Mouse (Mus musculus) MEL (cell line): ENCODE data around the gene Acaca. TPM values are rescaled to one million over a fixed set of nuclear protein-coding genes. Genes with fewer than 3 reads are reported as not detected.

Source experiments
- DNase-seq: peaks from one replicate; pipeline ENCODE4 v3.0.0; 2011; ENCODE audit warnings: low read depth, low spot score
- H3K27ac ChIP-seq: 2 replicates; pipeline ENCODE4 v1.5.1; 2012; ENCODE audit warnings: low read depth, mild to moderate bottlenecking, control low read depth, low read length, moderate library complexity; ENCODE audit not compliant: control insufficient read depth
- H3K27me3 ChIP-seq, 2 experiments: fragments of 150-350 bp in 1 of 2; sonication (generic) in 1 of 2; 2 replicates each; pipeline ENCODE4 v1.6.1; 2012; ENCODE audit warnings: low read length in 2 of 2, mild to moderate bottlenecking in 2 of 2, improper control_type of control experiment in 1 of 2, moderate library complexity in 1 of 2; ENCODE audit not compliant: insufficient read depth in 2 of 2, control insufficient read depth in 1 of 2
- H3K36me3 ChIP-seq, 2 experiments: 2 replicates each; pipeline ENCODE4 v1.6.1; 2012 to 2014; ENCODE audit warnings: low read length in 2 of 2, improper control_type of control experiment in 1 of 2, inconsistent platforms in 1 of 2, mild to moderate bottlenecking in 1 of 2; ENCODE audit not compliant: insufficient read depth in 2 of 2, control insufficient read depth in 1 of 2
- H3K4me1 ChIP-seq, 2 experiments: fragments of 150-350 bp in 1 of 2; sonication (generic) in 1 of 2; 2 replicates each; pipeline ENCODE4 v1.6.1; 2012; ENCODE audit warnings: low read length in 2 of 2, improper control_type of control experiment in 1 of 2, mild to moderate bottlenecking in 1 of 2; ENCODE audit not compliant: insufficient read depth in 2 of 2, control insufficient read depth in 1 of 2
- H3K4me3 ChIP-seq, 2 experiments: fragments of 150-350 bp in 1 of 2; sonication (generic) in 1 of 2; 2 replicates each; pipeline ENCODE4 v1.5.1; 2012; ENCODE audit warnings: low read depth in 2 of 2, low read length in 2 of 2, mild to moderate bottlenecking in 2 of 2, moderate library complexity in 2 of 2, control low read depth in 1 of 2, improper control_type of control experiment in 1 of 2; ENCODE audit not compliant: control insufficient read depth in 1 of 2, insufficient read depth in 1 of 2
- H3K79me2 ChIP-seq: 2 replicates; pipeline ENCODE4 v1.6.1; 2012; ENCODE audit warnings: mild to moderate bottlenecking, low read length, moderate library complexity; ENCODE audit not compliant: control insufficient read depth, poor library complexity, insufficient read depth
- H3K9ac ChIP-seq: 2 replicates; pipeline ENCODE4 v1.6.1; 2012; ENCODE audit warnings: low read depth, mild to moderate bottlenecking, control low read depth, low read length, moderate library complexity; ENCODE audit not compliant: control insufficient read depth, poor library complexity, severe bottlenecking
- H3K9me3 ChIP-seq: fragments of 150-350 bp; sonication (generic); replicated peaks from 2 replicates; pipeline ENCODE4 v1.6.1; 2012; ENCODE audit warnings: mild to moderate bottlenecking, low read length, improper control_type of control experiment, moderate library complexity; ENCODE audit not compliant: insufficient read depth
- CHD1 ChIP-seq: IDR thresholded peaks from 2 replicates; pipeline ENCODE4 v1.6.1; 2012; ENCODE audit warnings: low read depth, mild to moderate bottlenecking, inconsistent platforms, low read length, improper control_type of control experiment
- CHD2 ChIP-seq: IDR thresholded peaks from 2 replicates; pipeline ENCODE4 v1.6.1; 2011; ENCODE audit warnings: low read length, improper control_type of control experiment
- E2F4 ChIP-seq: IDR thresholded peaks from 2 replicates; pipeline ENCODE4 v1.6.1; 2011; ENCODE audit warnings: low read depth, low read length, improper control_type of control experiment, borderline replicate concordance
- ELF1 ChIP-seq: IDR thresholded peaks from 2 replicates; pipeline ENCODE4 v1.6.1; 2014; ENCODE audit warnings: low read depth, mild to moderate bottlenecking, inconsistent platforms, low read length, improper control_type of control experiment, moderate library complexity
- HCFC1 ChIP-seq: IDR thresholded peaks from 2 replicates; pipeline ENCODE4 v1.6.1; 2012; ENCODE audit warnings: low read depth, mild to moderate bottlenecking, inconsistent platforms, low read length, improper control_type of control experiment, moderate library complexity
- JUND ChIP-seq: IDR thresholded peaks from 2 replicates; pipeline ENCODE4 v1.6.1; 2011; ENCODE audit warnings: low read depth, mild to moderate bottlenecking, improper control_type of control experiment, low read length
- MAFK ChIP-seq: IDR thresholded peaks from 2 replicates; pipeline ENCODE4 v1.6.1; 2011; ENCODE audit warnings: low read depth, mild to moderate bottlenecking, low read length, improper control_type of control experiment, borderline replicate concordance
- MAX ChIP-seq: IDR thresholded peaks from 2 replicates; pipeline ENCODE4 v1.6.1; 2011; ENCODE audit warnings: low read length, improper control_type of control experiment
- MYB ChIP-seq: IDR thresholded peaks from 2 replicates; pipeline ENCODE4 v1.6.1; 2011; ENCODE audit warnings: mild to moderate bottlenecking, low read depth, low read length, improper control_type of control experiment
- NRF1 ChIP-seq: IDR thresholded peaks from 2 replicates; pipeline ENCODE4 v1.6.1; 2014; ENCODE audit warnings: low read depth, mild to moderate bottlenecking, inconsistent platforms, low read length, improper control_type of control experiment, moderate library complexity; ENCODE audit not compliant: poor library complexity, insufficient read depth, severe bottlenecking
- SMC3 ChIP-seq: IDR thresholded peaks from 2 replicates; pipeline ENCODE4 v1.6.1; 2011; ENCODE audit warnings: low read depth, low read length, improper control_type of control experiment
- TAL1 ChIP-seq: IDR thresholded peaks from 2 replicates; pipeline ENCODE4 v1.6.1; 2012; ENCODE audit warnings: mild to moderate bottlenecking, inconsistent platforms, low read length, moderate library complexity, mixed read lengths
- UBTF ChIP-seq: IDR thresholded peaks from 2 replicates; pipeline ENCODE4 v1.6.1; 2012; ENCODE audit warnings: low read depth, mild to moderate bottlenecking, inconsistent platforms, low read length, improper control_type of control experiment, moderate library complexity, borderline replicate concordance; ENCODE audit not compliant: insufficient read depth
- USF1 ChIP-seq: IDR thresholded peaks from 2 replicates; pipeline ENCODE4 v1.6.1; 2014; ENCODE audit warnings: low read depth, mild to moderate bottlenecking, inconsistent platforms, low read length, improper control_type of control experiment, moderate library complexity
- ZKSCAN1 ChIP-seq: IDR thresholded peaks from 2 replicates; pipeline ENCODE4 v1.6.1; 2012; ENCODE audit warnings: low read depth, mild to moderate bottlenecking, inconsistent platforms, low read length, improper control_type of control experiment, moderate library complexity
- ZMIZ1 ChIP-seq: IDR thresholded peaks from 2 replicates; pipeline ENCODE4 v1.6.1; 2012; ENCODE audit warnings: low read depth, mild to moderate bottlenecking, inconsistent platforms, low read length, improper control_type of control experiment, moderate library complexity
- ZNF384 ChIP-seq: IDR thresholded peaks from 2 replicates; pipeline ENCODE4 v1.6.1; 2012; ENCODE audit warnings: low read depth, mild to moderate bottlenecking, inconsistent platforms, low read length, improper control_type of control experiment
- polyA plus RNA-seq, 2 experiments: library from polyadenylated mRNA; stranded (reverse) in 1 of 2; unstranded in 1 of 2; fragments of >175 nt in 1 of 2; fragments of >200 nt in 1 of 2; gene quantifications; 2 replicates each; pipeline versions ENCODE4 v1.2.1 to v1.2.4; 2012; ENCODE audit warnings: low replicate concordance in 2 of 2, low read depth in 1 of 2; ENCODE audit not compliant: insufficient read length in 2 of 2, insufficient read depth in 1 of 2, missing spikeins in 1 of 2
- total RNA-seq: library from RNA; depleted of rRNA; stranded (reverse); fragments of 300-350 nt; gene quantifications from 2 replicates; pipeline ENCODE4 v1.2.3, GENCODE M21; 2012

Gene Acaca
- total and polyA plus RNA-seq, 3 experiments, result 32.0 to 52.0 (median 33.9) TPM

DNA sequence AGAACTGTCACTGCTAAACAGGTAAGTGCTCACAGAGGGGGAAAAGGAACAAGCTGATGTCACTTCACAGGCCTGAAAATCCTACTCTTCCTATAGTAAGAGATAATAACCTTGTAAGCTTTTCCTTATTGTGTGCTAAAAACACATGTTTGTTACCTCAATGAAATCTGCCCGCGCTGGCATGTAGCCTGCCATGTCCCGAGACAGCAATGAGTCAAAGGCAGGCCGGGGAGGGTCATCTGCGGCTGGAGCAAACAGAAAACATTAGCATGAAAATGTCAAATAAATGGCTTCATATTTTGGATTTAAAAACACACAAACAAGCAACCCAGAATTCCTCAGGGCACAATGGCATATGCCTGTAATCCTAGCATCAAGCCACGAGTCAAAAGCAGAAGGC lies 25.4 kb upstream of the Acaca start:
- Histone ChIP-seq H3K27me3 (no peaks in the 10 kb centered on the region), H3K9me3 (no peaks in the 10 kb centered on the region), H3K36me3 (peaks cover 0 to 24% of the 10 kb centered on the region in 2 experiments; a peak in 2 of 4 replicates), H3K4me3 (no peak overlapping the region), H3K27ac (no peak overlapping the region), H3K4me1 (no peaks in the 10 kb centered on the region), H3K9ac (no peak overlapping the region), H3K79me2 (no peaks in the 10 kb centered on the region)
- TF ChIP-seq MAX, result no peak
- TF ChIP-seq ZNF384, result no peak
- no peak for TF ChIP-seq CHD2
- TF ChIP-seq E2F4, result no peak
- no peak for TF ChIP-seq HCFC1
- TF ChIP-seq NRF1, result no peak
- no peak for TF ChIP-seq USF1
- TF ChIP-seq ZKSCAN1, result no peak
- DNase-seq, result no peak

DNA sequence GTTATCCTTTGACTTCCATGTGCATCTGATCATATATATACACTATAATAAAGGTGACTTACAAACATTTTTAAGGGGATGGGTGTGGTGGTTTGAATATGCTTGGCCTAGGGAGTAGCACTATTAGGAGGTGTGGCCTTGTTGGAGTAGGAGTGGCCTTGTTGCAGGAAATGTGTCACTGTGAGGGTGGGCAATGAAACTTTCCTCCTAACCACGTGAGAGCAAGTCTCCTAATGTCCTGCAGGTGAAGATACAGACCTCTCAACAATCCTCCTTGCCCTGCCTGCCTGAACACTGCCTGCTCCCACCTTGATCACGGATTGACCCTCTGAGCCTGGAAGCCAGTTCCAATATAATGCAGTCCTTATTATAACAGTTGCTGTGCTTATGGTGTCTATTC lies 22.3 kb upstream of the Acaca start:
- Histone ChIP-seq H3K4me3 (no peak overlapping the region), H3K36me3 (peaks cover 0 to 26% of the 10 kb centered on the region in 2 experiments; a peak in 2 of 4 replicates), H3K9ac (no peak overlapping the region), H3K4me1 (no peaks in the 10 kb centered on the region), H3K27me3 (no peaks in the 10 kb centered on the region), H3K79me2 (no peaks in the 10 kb centered on the region)
- no peak for TF ChIP-seq ELF1
- no peak for TF ChIP-seq MYB
- no peak for TF ChIP-seq TAL1
- TF ChIP-seq UBTF, result no peak
- no peak for TF ChIP-seq SMC3
- no peak for TF ChIP-seq CHD1
- TF ChIP-seq, all 39 proteins: peak for 0
- H3K27ac ChIP-seq, result no peak overlapping the region
- H3K9me3 ChIP-seq, result no peaks in the 10 kb centered on the region
- DNase-seq, result no peak

GRCm38 (mm10) chr11:84113623-84114022 lies 15.8 kb upstream of the Acaca start:
- DNase-seq, result no peak
- Histone ChIP-seq H3K79me2 (no peaks in the 10 kb centered on the region), H3K27ac (no peak overlapping the region), H3K4me3 (no peak overlapping the region), H3K9me3 (no peaks in the 10 kb centered on the region), H3K36me3 (peaks cover 0 to 14% of the 10 kb centered on the region in 2 experiments; a peak in 2 of 4 replicates), H3K9ac (no peak overlapping the region), H3K27me3 (no peaks in the 10 kb centered on the region), H3K4me1 (no peaks in the 10 kb centered on the region)
- TF ChIP-seq ZMIZ1, result no peak
- no peak for TF ChIP-seq CHD1
- no peak for TF ChIP-seq JUND
- no peak for TF ChIP-seq MAFK
- no peak for TF ChIP-seq MAX
